ENCODE assay signal across 8 mouse cellular contexts in genomic region chr6:42644912-42645549, GRCm38 (mm10). TPM values are rescaled to one million over a fixed set of nuclear protein-coding genes. Genes with fewer than 3 reads are reported as not detected.
A peak's percentile ranks its signal among the peaks of the same experiment; 100 is the strongest.
DNase-seq lines count a peak whose midpoint lies in the region; ATAC-seq lines count a peak whose summit lies in the region.

Tcaf2 (minus strand) TSS chr6:42645254.

- peak within 1 kb of the TSS; percentile 31 for H3K4me3 ChIP-seq in hindbrain, embryonic 14.5 days (replicated peaks; ENCODE audit: low read length)

- H3K9me3 ChIP-seq in hindbrain, embryonic 14.5 days (ENCODE audit: control insufficient read depth, low read length), result no peaks in the 10 kb centered on the region

- 0 out of 2 replicates have a peak, but pooled peaks cover 3% of the 10 kb centered on the region for H3K4me1 ChIP-seq in hindbrain, embryonic 14.5 days (replicated peaks; ENCODE audit: control insufficient read depth, insufficient read depth, low read length)

- H3K4me2 ChIP-seq in hindbrain, embryonic 14.5 days (replicated peaks), result peak within 1 kb of the TSS; percentile 58

- under 1% methylated on average over 23 of the region's 23 CpGs for WGBS in hindbrain, embryonic 14.5 days

- H3K27me3 ChIP-seq in hindbrain, embryonic 14.5 days (ENCODE audit: control insufficient read depth, insufficient read depth, low read length), result no peaks in the 10 kb centered on the region

- no peaks in the 10 kb centered on the region for H3K36me3 ChIP-seq in hindbrain, embryonic 14.5 days (replicated peaks; ENCODE audit: control insufficient read depth, insufficient read depth)

- H3K9ac ChIP-seq in hindbrain, embryonic 14.5 days, result peak within 1 kb of the TSS; percentile 24

- peak; percentile 97 for ATAC-seq in hindbrain, embryonic 14.5 days (ENCODE audit: low FRiP score)

- H3K27ac ChIP-seq in hindbrain, embryonic 14.5 days, result no peak within 1 kb of the TSS

- peak; percentile 93 to 98 for DNase-seq in adrenal gland, adult (ENCODE audit: inconsistent age in 2 of 2, low spot score in 1 of 2)
- peak; percentile 66 to 78 for DNase-seq in cerebellum, postnatal 4 days (ENCODE audit: low spot score in 2 of 2)
- DNase-seq in gastrocnemius, adult 18-20 months (ENCODE audit: low spot score), result peak; percentile 93
- peak; percentile 82 for DNase-seq in hindbrain, embryonic 14.5 days (ENCODE audit: low spot score)
- DNase-seq in layer of hippocampus, postnatal 25 days (ENCODE audit: extremely low spot score in 1 of 2, low spot score in 1 of 2), result peak; percentile 36 to 74
- DNase-seq in lung, postnatal 14 days, result peak; percentile 87
- DNase-seq in retina, postnatal 7 days (ENCODE audit: low read depth, low spot score), result peak; percentile 48
- DNase-seq in urinary bladder, postnatal 10 days (ENCODE audit: low spot score), result peak; percentile 28

RNA-seq across cellular contexts. Expression of gene Tcaf2, which starts in this region (rescaled TPM):
- 1 to 10 TPM; 1.7 to 2.0 TPM for total RNA-seq in gastrocnemius, adult 18-20 months (2021)
- 0.86 and 1.5 TPM in 2 replicates for polyA plus RNA-seq in hindbrain, embryonic 14.5 days (2014; fragmentation: Nextera tagmentation; extraction: Ambion mirVana)
- total RNA-seq in layer of hippocampus, postnatal 25 days (2021), result under 1 TPM; 0.42 to 0.44 TPM

Comparison
In these comparisons a context has a peak if more than half of its experiments do, and no peak if none do; other contexts are left out.
1. Peak in DNase-seq in layer of hippocampus, postnatal 25 days; RNA of the gene not detected or under 1 TPM.
2. DNase-seq: peak in every context shown above with its lines; median percentile 96 in adrenal gland, adult; 93 in gastrocnemius, adult 18-20 months; 87 in lung, postnatal 14 days; 82 in hindbrain, embryonic 14.5 days; 72 in cerebellum, postnatal 4 days; 55 in layer of hippocampus, postnatal 25 days; 48 in retina, postnatal 7 days; 28 in urinary bladder, postnatal 10 days.